ENCODE assay signal across 19 mouse cellular contexts in genomic region chr2:101980456-101980947, GRCm38 (mm10).
DNase-seq lines count a peak whose midpoint lies in the region; ATAC-seq lines count a peak whose summit lies in the region.
"Had no signal": no experiment of that assay in that cellular context is flagged by ENCODE, and none has a peak within 500 bp of the region (broad histone marks: within the 10 kb centered on the region; RNA-seq: fewer than 3 reads in every experiment).

No protein-coding gene starts in this region.

- no peaks in the 10 kb centered on the region for H3K36me3 ChIP-seq in neural tube, embryonic 13.5 days
- H3K36me3 ChIP-seq in neural tube, embryonic 15.5 days = no peaks in the 10 kb centered on the region
- no peaks in the 10 kb centered on the region for H3K36me3 ChIP-seq in hindbrain, embryonic 12.5 days
- no peaks in the 10 kb centered on the region for H3K36me3 ChIP-seq in midbrain, embryonic 12.5 days
- H3K36me3 ChIP-seq: lung, embryonic 15.5 days had no signal

- H3K9ac ChIP-seq in neural tube, embryonic 13.5 days = no peak overlapping the region
- H3K9ac ChIP-seq in neural tube, embryonic 15.5 days (replicated peaks) = no peak overlapping the region
- no peak overlapping the region for H3K9ac ChIP-seq in hindbrain, embryonic 12.5 days
- no peak overlapping the region for H3K9ac ChIP-seq in midbrain, embryonic 12.5 days (replicated peaks)
- H3K9ac ChIP-seq: lung, embryonic 15.5 days had no signal

- no peak overlapping the region for H3K4me2 ChIP-seq in neural tube, embryonic 13.5 days
- H3K4me2 ChIP-seq in neural tube, embryonic 15.5 days = no peak overlapping the region
- H3K4me2 ChIP-seq in hindbrain, embryonic 12.5 days (replicated peaks) = no peak overlapping the region
- no peak overlapping the region; the same call in 1 of the 2 replicates for H3K4me2 ChIP-seq in midbrain, embryonic 12.5 days (replicated peaks)
- H3K4me2 ChIP-seq: liver, embryonic 11.5 days; lung, embryonic 15.5 days had no signal

- no peak for ATAC-seq in neural tube, embryonic 13.5 days (ENCODE audit: low read depth)
- ATAC-seq in neural tube, embryonic 15.5 days (ENCODE audit: low FRiP score) = no peak
- ATAC-seq in hindbrain, embryonic 12.5 days (ENCODE audit: low FRiP score) = no peak
- no peak for ATAC-seq in midbrain, embryonic 12.5 days (ENCODE audit: low FRiP score, low read depth)

- no peaks in the 10 kb centered on the region for H3K27me3 ChIP-seq in neural tube, embryonic 13.5 days
- H3K27me3 ChIP-seq in neural tube, embryonic 15.5 days (replicated peaks) = no peaks in the 10 kb centered on the region
- H3K27me3 ChIP-seq in hindbrain, embryonic 12.5 days = no peaks in the 10 kb centered on the region
- no peaks in the 10 kb centered on the region for H3K27me3 ChIP-seq in midbrain, embryonic 12.5 days
- H3K27me3 ChIP-seq: lung, embryonic 15.5 days had no signal

- no peak overlapping the region for H3K4me3 ChIP-seq in neural tube, embryonic 13.5 days
- no peak overlapping the region for H3K4me3 ChIP-seq in neural tube, embryonic 15.5 days (replicated peaks)
- no peak overlapping the region for H3K4me3 ChIP-seq in hindbrain, embryonic 12.5 days
- no peak overlapping the region for H3K4me3 ChIP-seq in midbrain, embryonic 12.5 days
- H3K4me3 ChIP-seq: left cerebral cortex, adult 2 months; lung, embryonic 15.5 days had no signal

- H3K9me3 ChIP-seq in neural tube, embryonic 13.5 days = no peaks in the 10 kb centered on the region
- H3K9me3 ChIP-seq in neural tube, embryonic 15.5 days (replicated peaks) = no peaks in the 10 kb centered on the region
- H3K9me3 ChIP-seq in hindbrain, embryonic 12.5 days (replicated peaks) = no peaks in the 10 kb centered on the region
- H3K9me3 ChIP-seq in midbrain, embryonic 12.5 days = no peaks in the 10 kb centered on the region
- H3K9me3 ChIP-seq: lung, embryonic 15.5 days had no signal

- H3K27ac ChIP-seq in neural tube, embryonic 13.5 days (replicated peaks) = peak overlapping the region; percentile 88
- no peak overlapping the region; the same call in 1 of the 2 replicates for H3K27ac ChIP-seq in neural tube, embryonic 15.5 days (replicated peaks)
- H3K27ac ChIP-seq in hindbrain, embryonic 12.5 days = peak overlapping the region; percentile 93
- peak overlapping the region; percentile 94 for H3K27ac ChIP-seq in midbrain, embryonic 12.5 days (replicated peaks)
- H3K27ac ChIP-seq: left cerebral cortex, adult 2 months; lung, embryonic 15.5 days had no signal

- WGBS in neural tube, embryonic 13.5 days = 55% methylated on average over 8 of the region's 8 CpGs
- 57% methylated on average over 8 of the region's 8 CpGs for WGBS in neural tube, embryonic 15.5 days
- 55% methylated on average over 8 of the region's 8 CpGs for WGBS in hindbrain, embryonic 12.5 days
- 13% methylated on average over 8 of the region's 8 CpGs for WGBS in midbrain, embryonic 12.5 days

- no peak for DNase-seq in layer of hippocampus, postnatal 10 days (ENCODE audit: low spot score in 2 of 2)
- DNase-seq in lung, adult 18-20 months = no peak
- no peak for DNase-seq in spleen, postnatal 10 days (ENCODE audit: low spot score in 2 of 2)
- DNase-seq: B cell, adult 2 months; cerebellum, adult 9-10 months; gastrocnemius, postnatal 10 days; heart, adult 18-20 months; kidney, adult 2 months; kidney, postnatal 14 days; left cerebral cortex, postnatal 4 days; lung, postnatal 4 days; right cerebral cortex, adult 18-20 months had no signal

- peaks cover 77% of the 10 kb centered on the region for H3K4me1 ChIP-seq in neural tube, embryonic 13.5 days (replicated peaks)
- peaks cover 36% of the 10 kb centered on the region for H3K4me1 ChIP-seq in neural tube, embryonic 15.5 days
- peaks cover 69% of the 10 kb centered on the region for H3K4me1 ChIP-seq in hindbrain, embryonic 12.5 days
- peaks cover 84% of the 10 kb centered on the region for H3K4me1 ChIP-seq in midbrain, embryonic 12.5 days
